Mouse (Mus musculus) intestine, embryonic 15.5 days (tissue): ENCODE measurements around the gene 4930558K02Rik. TPM values are rescaled to one million over a fixed set of nuclear protein-coding genes. Genes with fewer than 3 reads are reported as not detected.
A peak's percentile ranks its signal among the peaks of the same experiment; 100 is the strongest.

ENCODE experiments used
- ATAC-seq: fragments of 200-750 bp; cut with Nextera tagmentation; 2 replicates; pipeline ENCODE4 v1.8.0; 2017; ENCODE audit warnings: moderate TSS enrichment, moderate library complexity
- H3K27ac ChIP-seq: fragments of 300-500 bp; sonication (generic); 2 replicates; pipeline ENCODE4 v1.5.1; 2015; ENCODE audit warnings: mild to moderate bottlenecking, inconsistent platforms
- H3K27me3 ChIP-seq: fragments of 300-500 bp; sonication (generic); replicated peaks from 2 replicates; pipeline ENCODE4 v1.6.1; 2015; ENCODE audit warnings: inconsistent platforms
- H3K36me3 ChIP-seq: fragments of 300-500 bp; sonication (generic); 2 replicates; pipeline ENCODE4 v1.6.1; 2015; ENCODE audit warnings: inconsistent platforms
- H3K4me1 ChIP-seq: fragments of 300-500 bp; sonication (generic); replicated peaks from 2 replicates; pipeline ENCODE4 v1.6.1; 2015; ENCODE audit warnings: inconsistent platforms
- H3K4me2 ChIP-seq: fragments of 300-500 bp; sonication (generic); replicated peaks from 2 replicates; pipeline ENCODE4 v1.6.1; 2015; ENCODE audit warnings: mild to moderate bottlenecking, inconsistent platforms
- H3K4me3 ChIP-seq: fragments of 300-500 bp; sonication (generic); replicated peaks from 2 replicates; pipeline ENCODE4 v1.5.1; 2015; ENCODE audit warnings: inconsistent platforms
- H3K9ac ChIP-seq: fragments of 300-500 bp; sonication (generic); 2 replicates; pipeline ENCODE4 v1.6.1; 2015; ENCODE audit warnings: inconsistent platforms
- H3K9me3 ChIP-seq: fragments of 300-500 bp; sonication (generic); 2 replicates; pipeline ENCODE4 v1.6.1; 2016; ENCODE audit warnings: inconsistent platforms
- WGBS: fragments of 180-500 bp; shearing (Covaris S2); methylation state at CpG from one replicate; pipeline ENCODE4 v1.1.7; 2015; 5-methylcytosine and 5-hydroxymethylcytosine counted together
- polyA plus RNA-seq: library from polyadenylated mRNA; unstranded; fragments of >200 nt; fragmentation: Nextera tagmentation; extraction: Ambion mirVana; gene quantifications from 2 replicates; pipeline ENCODE4 v1.2.1, GENCODE M21; 2015

Gene 4930558K02Rik
- polyA plus RNA-seq, 1 experiment from 2014 or later, result not detected

- H3K4me1 ChIP-seq, result no peaks in the 10 kb centered on the region
- H3K27ac ChIP-seq, result no peak overlapping the region
- H3K4me3 ChIP-seq, result no peak overlapping the region
- H3K4me2 ChIP-seq, result no peak overlapping the region
- H3K9ac ChIP-seq, result no peak overlapping the region
- ATAC-seq, result no peak
- H3K27me3 ChIP-seq, result no peaks in the 10 kb centered on the region
- no peaks in the 10 kb centered on the region for H3K9me3 ChIP-seq
- no peaks in the 10 kb centered on the region for H3K36me3 ChIP-seq
- WGBS, result 58% methylated on average over 10 of the region's 10 CpGs
Measured at GRCm38 (mm10) chr1:161990684-161991578, 11.5 kb upstream of the 4930558K02Rik start.

- 32% methylated on average over 4 of the region's 4 CpGs for WGBS
- H3K4me1 ChIP-seq, result no peaks in the 10 kb centered on the region
- no peaks in the 10 kb centered on the region for H3K9me3 ChIP-seq
- no peaks in the 10 kb centered on the region for H3K36me3 ChIP-seq
- H3K4me2 ChIP-seq, result no peak overlapping the region
- no peak for ATAC-seq
- H3K9ac ChIP-seq, result no peak overlapping the region
- H3K4me3 ChIP-seq, result no peak overlapping the region
- no peaks in the 10 kb centered on the region for H3K27me3 ChIP-seq
- H3K27ac ChIP-seq, result no peak overlapping the region
Measured at GRCm38 (mm10) chr1:161983979-161984566, 4.6 kb upstream of the 4930558K02Rik start.

DNA sequence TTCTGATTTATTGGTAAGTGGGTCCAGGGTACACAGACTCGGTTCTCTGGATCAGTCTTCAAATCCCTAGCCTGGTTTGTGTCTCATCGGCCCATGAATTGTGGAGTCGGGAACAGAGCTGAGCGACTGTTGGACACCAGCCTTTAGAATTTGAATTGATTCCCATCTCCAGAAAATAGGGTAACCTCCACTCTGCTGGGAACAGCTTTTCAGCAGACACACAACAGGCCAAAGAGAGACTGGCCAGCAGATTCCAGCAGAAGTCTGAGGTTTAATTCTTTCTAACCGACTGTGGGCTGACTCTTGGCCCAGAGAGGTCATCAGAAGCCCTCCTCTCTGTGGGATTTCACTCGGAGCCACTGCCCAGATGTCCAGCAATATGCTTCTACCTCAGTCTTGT lies 4.0 kb upstream of the 4930558K02Rik start:
- no peaks in the 10 kb centered on the region for H3K9me3 ChIP-seq
- no peaks in the 10 kb centered on the region for H3K4me1 ChIP-seq
- H3K27me3 ChIP-seq, result no peaks in the 10 kb centered on the region
- ATAC-seq, result no peak
- H3K27ac ChIP-seq, result no peak overlapping the region
- H3K4me3 ChIP-seq, result no peak overlapping the region
- H3K36me3 ChIP-seq, result no peaks in the 10 kb centered on the region
- 54% methylated on average over 6 of the region's 6 CpGs for WGBS
- H3K4me2 ChIP-seq, result no peak overlapping the region
- no peak overlapping the region for H3K9ac ChIP-seq

DNA sequence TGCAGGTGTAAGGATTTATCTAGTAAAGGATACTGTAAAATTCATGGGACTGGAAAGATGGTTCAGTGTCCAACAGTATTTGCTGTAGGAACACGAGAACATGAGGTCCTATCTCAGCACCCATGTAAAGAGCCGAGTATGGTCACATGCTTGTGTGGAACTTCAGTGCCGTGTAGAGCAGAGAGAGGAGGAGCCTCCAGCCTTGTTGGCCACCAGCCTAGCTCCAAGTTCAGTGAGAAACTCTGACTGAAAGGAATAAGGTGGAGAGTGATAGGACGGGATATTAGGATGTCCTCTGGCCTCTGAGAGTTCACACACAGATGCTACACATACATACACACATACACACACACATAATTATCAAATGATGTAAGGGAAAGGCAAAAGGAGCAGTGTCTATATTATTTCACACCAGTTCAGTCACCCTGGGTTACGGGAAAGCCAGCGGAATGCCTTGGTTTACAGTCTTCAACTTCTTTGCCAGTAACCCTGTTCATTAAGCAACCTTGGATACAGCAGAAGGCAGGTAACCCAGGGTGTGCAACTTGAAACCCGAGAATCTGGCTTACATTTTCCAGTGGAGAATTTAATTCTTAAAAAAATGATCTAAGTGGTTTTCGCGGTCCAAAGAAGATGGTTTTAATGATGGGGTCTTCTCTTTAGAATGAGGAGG lies 1.3 kb upstream of the 4930558K02Rik start:
- WGBS, result 81% methylated on average over 9 of the region's 9 CpGs
- no peaks in the 10 kb centered on the region for H3K9me3 ChIP-seq
- H3K36me3 ChIP-seq, result no peaks in the 10 kb centered on the region
- no peaks in the 10 kb centered on the region for H3K27me3 ChIP-seq
- no peak overlapping the region for H3K9ac ChIP-seq
- no peak overlapping the region for H3K27ac ChIP-seq
- peaks cover 9% of the 10 kb centered on the region for H3K4me1 ChIP-seq
- no peak overlapping the region for H3K4me3 ChIP-seq
- no peak overlapping the region for H3K4me2 ChIP-seq
- no peak for ATAC-seq

DNA sequence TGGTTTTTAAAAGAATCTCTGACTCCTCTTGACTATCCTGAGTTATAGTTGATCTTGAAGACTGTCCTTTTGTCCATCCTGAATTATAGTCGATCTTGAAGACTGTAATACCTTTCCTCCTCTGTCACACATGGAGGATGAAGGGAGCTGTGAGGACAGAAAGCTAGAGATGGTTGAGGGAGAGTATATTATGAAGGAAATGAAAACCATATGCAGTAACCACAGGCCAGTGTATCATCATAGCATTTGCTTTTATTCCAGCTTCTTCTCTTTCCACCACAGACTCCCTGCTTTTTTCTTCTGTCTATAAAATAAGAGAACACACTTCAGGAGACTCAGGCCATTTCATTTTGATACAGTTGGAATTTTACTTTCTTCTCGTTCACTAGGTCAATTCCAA lies 610 bp upstream of the 4930558K02Rik start:
- WGBS, result 75% methylated on average over 2 of the region's 2 CpGs
- Histone ChIP-seq H3K36me3 (no peaks in the 10 kb centered on the region), H3K9ac (no peak overlapping the region), H3K27ac (no peak overlapping the region), H3K9me3 (no peaks in the 10 kb centered on the region), H3K4me3 (no peak overlapping the region), H3K27me3 (no peaks in the 10 kb centered on the region), H3K4me2 (no peak overlapping the region), H3K4me1 (peaks cover 10% of the 10 kb centered on the region)
- no peak for ATAC-seq

DNA sequence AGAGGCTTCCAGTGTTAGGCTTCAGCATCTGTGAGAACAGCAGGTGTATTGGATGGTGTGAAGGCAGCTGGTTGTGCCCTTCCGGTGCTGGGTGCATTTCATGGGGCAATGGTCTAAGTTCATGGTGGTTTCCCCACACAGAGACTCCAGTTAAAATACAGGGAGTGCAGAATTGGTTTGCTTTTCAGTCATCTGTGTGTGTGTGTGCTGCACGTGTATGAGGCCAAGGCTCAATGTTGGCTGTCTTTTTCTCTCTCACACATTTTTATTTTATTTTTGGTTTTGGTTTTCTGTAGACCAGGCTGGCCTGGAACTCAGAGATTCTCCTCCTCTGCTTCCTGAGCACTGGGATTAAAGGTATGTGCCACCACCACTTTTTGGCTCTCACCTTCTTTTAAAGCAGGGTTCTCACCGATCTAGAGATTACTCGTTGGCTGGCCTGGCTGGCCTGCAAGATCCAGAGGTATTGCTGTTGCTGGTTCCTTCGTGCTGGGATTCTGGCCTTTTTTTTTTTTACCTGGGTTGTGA lies 1.2 kb downstream of the 4930558K02Rik start:
- H3K27me3 ChIP-seq, result no peaks in the 10 kb centered on the region
- H3K4me2 ChIP-seq, result no peak overlapping the region
- ATAC-seq, result no peak
- no peak overlapping the region for H3K27ac ChIP-seq
- no peak overlapping the region for H3K4me3 ChIP-seq
- no peaks in the 10 kb centered on the region for H3K36me3 ChIP-seq
- no peak overlapping the region for H3K9ac ChIP-seq
- no peaks in the 10 kb centered on the region for H3K9me3 ChIP-seq
- H3K4me1 ChIP-seq, result peaks cover 10% of the 10 kb centered on the region
- 87% methylated on average over 5 of the region's 5 CpGs for WGBS

DNA sequence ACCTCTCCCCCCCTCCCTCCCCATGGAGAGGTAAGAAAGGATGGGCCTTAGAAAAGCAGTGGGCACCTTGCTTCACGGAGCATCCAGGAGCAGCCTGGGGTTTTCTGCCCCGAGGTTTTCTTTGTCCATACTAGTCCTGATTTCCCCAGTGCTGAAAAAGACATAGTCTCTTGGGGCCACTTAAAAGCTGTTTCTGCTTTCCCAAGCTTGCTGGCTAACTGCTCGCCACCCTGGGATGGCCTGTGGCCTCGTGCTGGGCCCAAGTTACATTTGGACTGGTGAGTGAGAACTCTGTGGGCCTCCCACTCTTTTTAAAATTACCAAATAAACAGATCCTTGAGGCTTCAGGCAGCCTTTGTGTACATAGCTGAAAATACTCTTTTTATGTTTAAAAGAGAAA lies 2.1 kb downstream of the 4930558K02Rik start:
- no peak for ATAC-seq
- Histone ChIP-seq H3K36me3 (no peaks in the 10 kb centered on the region), H3K27me3 (no peaks in the 10 kb centered on the region), H3K4me3 (no peak overlapping the region), H3K4me2 (no peak overlapping the region), H3K27ac (no peak overlapping the region), H3K9me3 (no peaks in the 10 kb centered on the region), H3K9ac (no peak overlapping the region), H3K4me1 (peaks cover 10% of the 10 kb centered on the region)
- 70% methylated on average over 4 of the region's 4 CpGs for WGBS

DNA sequence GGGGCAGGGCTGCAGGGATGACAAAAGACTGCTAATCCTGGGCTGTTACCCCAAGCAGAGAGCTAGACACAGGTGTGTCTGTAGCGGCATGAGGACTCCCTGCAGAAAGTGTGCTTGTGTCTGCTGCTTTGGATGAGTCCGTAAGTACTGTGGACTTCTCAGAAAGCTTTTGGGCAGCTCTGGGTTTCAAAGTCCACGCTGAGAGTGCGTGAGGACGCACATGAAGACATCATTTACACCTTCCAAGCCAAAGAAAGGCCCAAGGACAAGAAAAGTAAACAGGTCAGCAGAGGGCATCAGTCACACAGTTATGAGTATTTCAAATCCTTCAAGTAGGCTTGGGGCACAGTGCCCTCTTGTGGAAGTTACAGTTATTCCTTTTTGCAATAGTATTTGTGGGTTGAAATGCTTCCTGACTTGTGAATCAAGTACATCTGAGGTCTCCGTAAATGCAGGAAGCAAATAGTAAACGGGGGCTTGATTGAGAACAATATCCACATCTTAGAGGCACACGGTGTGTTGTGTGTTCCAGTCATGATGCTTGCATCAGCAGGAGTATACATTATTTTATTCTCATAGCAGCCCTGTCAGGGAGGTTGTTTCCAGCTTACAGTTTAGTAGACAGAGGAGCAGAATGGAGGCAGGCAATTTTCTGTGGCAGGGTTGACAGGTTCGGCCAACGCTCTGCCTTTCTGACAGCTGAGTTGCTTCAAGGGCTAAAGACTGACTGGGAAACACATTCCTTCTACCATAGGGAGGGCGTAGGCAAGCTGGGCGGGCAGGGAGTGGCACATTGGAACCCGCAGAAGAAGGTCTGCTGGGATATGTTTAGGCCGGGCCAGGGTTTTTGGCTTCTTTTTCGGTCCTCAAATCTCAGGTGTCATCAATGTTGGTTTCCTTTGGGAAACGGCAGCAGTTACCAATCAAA lies 2.9 kb downstream of the 4930558K02Rik start:
- Histone ChIP-seq H3K27ac (no peak overlapping the region), H3K36me3 (no peaks in the 10 kb centered on the region), H3K9ac (no peak overlapping the region), H3K4me1 (peaks cover 10% of the 10 kb centered on the region), H3K27me3 (no peaks in the 10 kb centered on the region), H3K4me2 (no peak overlapping the region), H3K4me3 (no peak overlapping the region), H3K9me3 (no peaks in the 10 kb centered on the region)
- WGBS, result 47% methylated on average over 16 of the region's 16 CpGs
- ATAC-seq, result peak; percentile 82

GRCm38 (mm10) chr1:161972233-161972632 lies 7.2 kb downstream of the 4930558K02Rik start:
- H3K4me3 ChIP-seq, result no peak overlapping the region
- no peak for ATAC-seq
- H3K9me3 ChIP-seq, result no peaks in the 10 kb centered on the region
- H3K27ac ChIP-seq, result no peak overlapping the region
- H3K36me3 ChIP-seq, result peaks cover 4% of the 10 kb centered on the region; the same call in 1 of the 2 replicates
- no peaks in the 10 kb centered on the region for H3K27me3 ChIP-seq
- no peak overlapping the region for H3K4me2 ChIP-seq
- H3K4me1 ChIP-seq, result peaks cover 16% of the 10 kb centered on the region
- 86% methylated on average over 8 of the region's 8 CpGs for WGBS
- no peak overlapping the region for H3K9ac ChIP-seq

DNA sequence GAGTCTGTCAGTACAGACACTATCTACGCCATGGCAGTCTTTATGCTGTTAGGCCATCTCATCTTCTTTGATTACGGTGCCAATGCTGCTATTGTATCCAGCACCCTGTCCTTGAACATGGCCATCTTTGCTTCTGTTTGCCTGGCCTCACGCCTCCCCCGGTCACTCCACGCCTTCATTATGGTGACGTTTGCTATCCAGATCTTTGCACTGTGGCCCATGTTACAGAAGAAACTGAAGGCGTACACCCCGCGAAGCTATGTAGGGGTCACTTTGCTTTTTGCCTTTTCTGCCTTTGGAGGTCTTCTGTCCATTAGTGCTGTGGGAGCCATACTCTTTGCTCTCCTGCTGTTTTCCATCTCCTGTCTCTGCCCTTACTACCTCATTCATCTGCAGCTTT lies 8.6 kb downstream of the 4930558K02Rik start:
- no peak for ATAC-seq
- WGBS, result 95% methylated on average over 9 of the region's 9 CpGs
- no peaks in the 10 kb centered on the region for H3K9me3 ChIP-seq

DNA sequence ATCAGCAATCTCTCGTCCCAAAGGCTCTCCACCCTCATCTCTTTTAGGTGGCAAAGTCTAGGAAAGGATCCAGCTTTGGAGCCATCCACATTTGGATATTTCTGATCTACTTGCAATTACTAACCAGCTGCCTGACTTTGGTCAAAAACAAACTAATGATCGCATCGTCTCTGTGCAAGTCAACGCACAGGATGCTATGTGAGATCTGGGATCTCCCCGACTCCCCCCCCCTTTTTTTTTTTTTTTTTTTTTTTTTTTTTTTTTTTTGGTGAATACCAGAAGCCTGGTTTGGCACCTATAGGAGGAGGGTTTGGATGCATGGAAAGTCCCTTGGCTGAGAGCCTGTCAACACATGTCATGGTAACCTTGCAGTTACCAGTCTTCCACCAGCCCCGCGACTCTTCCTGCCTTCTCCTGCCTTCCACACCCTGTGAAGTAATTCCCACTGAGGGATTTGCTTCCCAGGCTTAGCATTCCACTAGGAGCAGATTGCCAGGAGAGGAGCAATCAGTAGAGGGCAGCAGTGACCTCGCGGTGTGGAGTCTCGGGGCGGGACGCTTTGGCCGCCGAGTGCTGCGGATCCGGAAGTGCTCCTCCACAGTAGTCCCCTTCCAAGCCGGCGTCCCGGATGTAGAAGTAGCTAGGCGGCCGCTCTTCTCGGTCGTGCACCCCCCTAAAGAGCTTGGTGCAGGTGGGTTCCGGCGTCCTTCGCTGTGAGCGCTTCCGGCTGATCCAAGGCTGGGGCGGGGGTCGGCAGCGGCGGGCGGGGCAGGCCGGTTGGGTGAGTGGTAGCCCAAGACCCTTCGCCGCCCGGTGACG lies 10.6 kb downstream of the 4930558K02Rik start, which contains the start of gene Pigc:
Gene Pigc (plus strand): TSS at position 598 of the 819 bp plus-strand sequence.
- Histone ChIP-seq H3K36me3 (peaks cover 4% of the 10 kb centered on the region; the same call in 1 of the 2 replicates), H3K27ac (peak within 1 kb of the TSS; percentile 81), H3K9me3 (no peaks in the 10 kb centered on the region), H3K27me3 (no peaks in the 10 kb centered on the region), H3K4me1 (peaks cover 7% of the 10 kb centered on the region), H3K4me3 (peak within 1 kb of the TSS; percentile 64), H3K4me2 (peak within 1 kb of the TSS; percentile 63), H3K9ac (peak within 1 kb of the TSS; percentile 76)
- ATAC-seq, result peak; percentile 99
- 3% methylated on average over 38 of the region's 38 CpGs for WGBS

More for the DNA sequence above, 8.6 kb downstream of the 4930558K02Rik start:
- Histone ChIP-seq H3K4me1 (peaks cover 9% of the 10 kb centered on the region), H3K4me3 (no peak overlapping the region), H3K9ac (no peak overlapping the region), H3K4me2 (no peak overlapping the region), H3K27me3 (no peaks in the 10 kb centered on the region), H3K27ac (no peak overlapping the region), H3K36me3 (peaks cover 4% of the 10 kb centered on the region; the same call in 1 of the 2 replicates)
